Mouse (Mus musculus): Measurements from ENCODE around the gene Hist2h2bb.

DNA sequence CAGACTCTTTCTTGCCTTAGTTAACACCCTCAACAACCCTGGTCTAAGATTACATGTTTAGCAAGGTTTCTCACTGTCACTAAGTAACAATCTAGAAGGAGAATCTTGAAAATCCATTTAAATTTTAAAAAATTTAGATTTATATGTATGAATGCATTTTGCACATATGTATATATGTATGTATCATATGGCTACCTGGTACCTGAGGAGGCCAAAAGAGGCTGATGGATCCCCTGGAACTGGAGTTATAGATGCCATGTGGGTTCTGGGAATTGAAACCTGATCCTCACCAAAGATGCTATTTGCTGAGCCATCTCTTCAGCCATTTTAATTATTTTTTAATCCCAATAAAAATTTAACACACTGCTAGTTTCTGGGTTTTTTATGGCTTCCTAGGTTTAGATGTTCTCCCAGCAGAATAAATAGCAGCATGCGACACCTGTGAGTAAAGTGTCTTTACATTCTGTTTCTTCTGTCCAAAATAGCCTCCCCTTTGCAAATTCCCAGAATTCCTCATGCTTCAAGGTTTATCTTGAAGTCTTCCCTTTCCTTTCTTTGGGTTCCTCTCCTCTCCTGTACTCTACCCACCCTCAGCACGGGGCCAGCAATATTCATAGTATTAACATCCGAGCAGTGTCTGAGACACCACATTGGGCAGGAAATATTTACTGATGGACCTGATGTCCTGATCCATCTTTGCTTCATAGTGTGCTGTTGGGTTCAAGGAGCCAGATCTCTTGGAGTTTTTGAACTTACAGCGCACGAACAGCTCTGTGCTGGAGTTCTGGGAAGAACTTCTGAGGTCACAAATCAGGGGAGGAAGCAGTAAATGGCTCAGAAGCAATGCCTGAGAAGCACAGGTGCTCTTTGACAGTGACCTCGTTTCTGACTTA is 21.2 kb upstream of the Hist2h2bb start:
- TF ChIP-seq POLR2A (IDR thresholded peaks at IDR 0.05; ENCODE audit: borderline replicate concordance, insufficient read depth, low read length): no peak
- TF ChIP-seq CTCF (IDR thresholded peaks at IDR 0.05; ENCODE audit: borderline replicate concordance, insufficient read depth, low read depth, low read length): no peak
